Mouse (Mus musculus) CH12.LX (cell line): ENCODE data around the gene Mid1. TPM values are rescaled to one million over a fixed set of nuclear protein-coding genes. Genes with fewer than 3 reads are reported as not detected.

ENCODE experiments used
- DNase-seq: peaks from one replicate; pipeline ENCODE4 v3.0.0-alpha.2; 2013; ENCODE audit errors: extremely low read depth
- H3K27ac ChIP-seq: 2 replicates; pipeline ENCODE4 v1.5.1; 2012; ENCODE audit warnings: low read depth, mild to moderate bottlenecking, control low read depth, moderate library complexity; ENCODE audit not compliant: insufficient read depth
- H3K27me3 ChIP-seq: replicated peaks from 2 replicates; pipeline ENCODE3; 2012; ENCODE audit warnings: inconsistent platforms
- H3K36me3 ChIP-seq, 2 experiments: replicated peaks in 1 of 2; 2 replicates each; pipeline versions ENCODE3 to v1.6.1; 2012; ENCODE audit warnings: inconsistent platforms in 1 of 2, low read length in 1 of 2, mild to moderate bottlenecking in 1 of 2, mixed read lengths in 1 of 2, moderate library complexity in 1 of 2; ENCODE audit not compliant: control insufficient read depth in 1 of 2, insufficient read depth in 1 of 2
- H3K4me1 ChIP-seq, 2 experiments: 2 replicates each; pipeline ENCODE4 v1.6.1; 2012; ENCODE audit warnings: inconsistent platforms in 1 of 2, moderate library complexity in 1 of 2; ENCODE audit not compliant: insufficient read depth in 2 of 2, control insufficient read depth in 1 of 2
- H3K4me2 ChIP-seq: 2 replicates; pipeline ENCODE4 v1.6.1; 2012; ENCODE audit warnings: low read depth, mild to moderate bottlenecking, control low read depth; ENCODE audit not compliant: poor library complexity, insufficient read depth, severe bottlenecking
- H3K4me3 ChIP-seq, 3 experiments: fragments of 150-350 bp in 1 of 3; sonication (generic) in 1 of 3; replicated peaks in 1 of 3; 2 replicates each; pipeline versions ENCODE3 to v1.5.1; 2011 to 2012; ENCODE audit warnings: low read depth in 2 of 3, low read length in 2 of 3, mild to moderate bottlenecking in 2 of 3, moderate library complexity in 2 of 3, control low read depth in 1 of 3, improper control_type of control experiment in 1 of 3, inconsistent platforms in 1 of 3, mixed read lengths in 1 of 3; ENCODE audit not compliant: poor library complexity in 1 of 3
- H3K79me2 ChIP-seq: replicated peaks from 2 replicates; pipeline ENCODE4 v1.6.1; 2012; ENCODE audit warnings: mild to moderate bottlenecking, moderate library complexity; ENCODE audit not compliant: control insufficient read depth, poor library complexity, insufficient read depth, severe bottlenecking; ENCODE audit errors: extremely low read depth
- H3K9ac ChIP-seq: 2 replicates; pipeline ENCODE4 v1.6.1; 2012; ENCODE audit warnings: low read depth, mild to moderate bottlenecking, control low read depth, moderate library complexity; ENCODE audit not compliant: insufficient read depth
- H3K9me3 ChIP-seq: replicated peaks from 2 replicates; pipeline ENCODE3; 2012; ENCODE audit warnings: low read length, inconsistent platforms, mixed read lengths
- CHD2 ChIP-seq: IDR thresholded peaks from 2 replicates; pipeline ENCODE4 v1.6.1; 2011; ENCODE audit warnings: low read length, improper control_type of control experiment
- ETS1 ChIP-seq: conservative IDR thresholded peaks from 2 replicates; pipeline ENCODE4 v1.6.1; 2012; ENCODE audit warnings: low read depth, mild to moderate bottlenecking, inconsistent platforms, low read length, improper control_type of control experiment, moderate library complexity
- GABPA ChIP-seq: IDR thresholded peaks from 2 replicates; pipeline ENCODE4 v1.6.1; 2012; ENCODE audit warnings: low read depth, low read length, improper control_type of control experiment, inconsistent platforms; ENCODE audit not compliant: insufficient replicate concordance
- HCFC1 ChIP-seq: IDR thresholded peaks from 2 replicates; pipeline ENCODE4 v1.6.1; 2012; ENCODE audit warnings: low read depth, mild to moderate bottlenecking, inconsistent platforms, low read length, improper control_type of control experiment
- IRF4 ChIP-seq: IDR thresholded peaks from 2 replicates; pipeline ENCODE4 v1.6.1; 2014; ENCODE audit warnings: low read depth, mild to moderate bottlenecking, inconsistent platforms, low read length, improper control_type of control experiment
- JUND ChIP-seq: conservative IDR thresholded peaks from 2 replicates; pipeline ENCODE4 v1.6.1; 2011; ENCODE audit warnings: low read depth, low read length, improper control_type of control experiment
- KAT2A ChIP-seq: IDR thresholded peaks from 2 replicates; pipeline ENCODE4 v1.6.1; 2012; ENCODE audit warnings: low read length, improper control_type of control experiment, inconsistent platforms; ENCODE audit not compliant: insufficient replicate concordance
- NELFE ChIP-seq: IDR thresholded peaks from 2 replicates; pipeline ENCODE4 v1.6.1; 2011; ENCODE audit warnings: low read depth, low read length, improper control_type of control experiment
- NRF1 ChIP-seq: IDR thresholded peaks from 2 replicates; pipeline ENCODE4 v1.6.1; 2014; ENCODE audit warnings: low read depth, mild to moderate bottlenecking, inconsistent platforms, low read length, improper control_type of control experiment, moderate library complexity
- PAX5 ChIP-seq: IDR thresholded peaks from 2 replicates; pipeline ENCODE4 v1.6.1; 2012; ENCODE audit warnings: low read length, inconsistent platforms, mixed read lengths
- POLR2A ChIP-seq: IDR thresholded peaks from 2 replicates; pipeline ENCODE4 v1.6.1; 2011; ENCODE audit warnings: low read depth, mild to moderate bottlenecking, improper control_type of control experiment, low read length
- POLR2AphosphoS2 ChIP-seq: IDR thresholded peaks from 2 replicates; pipeline ENCODE4 v1.6.1; 2011; ENCODE audit warnings: low read depth, low read length, improper control_type of control experiment
- RAD21 ChIP-seq: IDR thresholded peaks from 2 replicates; pipeline ENCODE4 v1.6.1; 2011; ENCODE audit warnings: low read depth, mild to moderate bottlenecking, low read length, improper control_type of control experiment, moderate library complexity
- RCOR1 ChIP-seq: conservative IDR thresholded peaks from 2 replicates; pipeline ENCODE4 v1.6.1; 2012; ENCODE audit warnings: low read depth, mild to moderate bottlenecking, inconsistent platforms, low read length, improper control_type of control experiment
- SIN3A ChIP-seq: IDR thresholded peaks from 2 replicates; pipeline ENCODE4 v1.6.1; 2012; ENCODE audit warnings: low read length, improper control_type of control experiment, inconsistent platforms
- TBP ChIP-seq: conservative IDR thresholded peaks from 2 replicates; pipeline ENCODE4 v1.6.1; 2011; ENCODE audit warnings: low read depth, low read length, improper control_type of control experiment
- TCF12 ChIP-seq: IDR thresholded peaks from 2 replicates; pipeline ENCODE4 v1.6.1; 2014; ENCODE audit warnings: low read depth, mild to moderate bottlenecking, inconsistent platforms, low read length, improper control_type of control experiment
- ZC3H11A ChIP-seq: IDR thresholded peaks from 2 replicates; pipeline ENCODE4 v1.6.1; 2012; ENCODE audit warnings: low read depth, mild to moderate bottlenecking, inconsistent platforms, low read length, improper control_type of control experiment
- ZMIZ1 ChIP-seq: IDR thresholded peaks from 2 replicates; pipeline ENCODE4 v1.6.1; 2012; ENCODE audit warnings: low read depth, mild to moderate bottlenecking, inconsistent platforms, low read length, improper control_type of control experiment
- ZNF384 ChIP-seq: IDR thresholded peaks from 2 replicates; pipeline ENCODE4 v1.6.1; 2012; ENCODE audit warnings: low read depth, low read length, improper control_type of control experiment, inconsistent platforms
- dilution Hi-C: fragments of 300-500 bp; cut with MboI; formaldehyde crosslinking; loops from 2 replicates; pipeline ENCODE4 v1.14.3; 2020; ENCODE audit warnings: low sequenced_read_pairs; ENCODE audit not compliant: extremely low pct_unique_long_range_greater_than_20kb, extremely low pct_ligation_motif_present
- in situ Hi-C: fragments of 300-500 bp; cut with MboI; formaldehyde crosslinking; loops from 3 replicates; pipeline ENCODE4 v1.14.3; 2019; ENCODE audit warnings: low sequenced_read_pairs, low pct_ligation_motif_present, low pct_unique_long_range_greater_than_20kb, mixed read lengths
- polyA plus RNA-seq: library from polyadenylated mRNA; unstranded; fragments of >175 nt; gene quantifications from 2 replicates; pipeline ENCODE4 v1.2.1, GENCODE M21; 2012; ENCODE audit warnings: low read depth; ENCODE audit not compliant: insufficient read length
- total RNA-seq, 2 experiments: library from RNA; depleted of rRNA; stranded (reverse); fragments of 300-350 nt in 1 of 2; fragments of >200 nt in 1 of 2; gene quantifications; 2 replicates each; pipeline ENCODE4 v1.2.3; 2012 to 2014

Gene Mid1
- total and polyA plus RNA-seq, 3 experiments: 3.3 to 15.0 (median 6.2) TPM

- dilution Hi-C loops: no loop called here
- no peak for DNase-seq
- H3K9ac ChIP-seq: no peak overlapping the region
- no peak for TF ChIP-seq RCOR1
- TF ChIP-seq RAD21: no peak
- no peak for TF ChIP-seq NRF1
- no peak for TF ChIP-seq CHD2
- no peak for TF ChIP-seq HCFC1
- no peak for TF ChIP-seq ZMIZ1
- no peak for TF ChIP-seq NELFE
- TF ChIP-seq ETS1: no peak
- no peak for TF ChIP-seq SIN3A
- no peak for TF ChIP-seq GABPA
- no peak for TF ChIP-seq TBP
- TF ChIP-seq ZNF384: no peak
- no peak for TF ChIP-seq TCF12
- no peak for TF ChIP-seq POLR2A
- TF ChIP-seq ZC3H11A: no peak
- TF ChIP-seq POLR2AphosphoS2: no peak
- no peak for TF ChIP-seq PAX5
- no peaks in the 10 kb centered on the region for H3K36me3 ChIP-seq
- in situ Hi-C loops: no loop called here
- H3K9me3 ChIP-seq: no peaks in the 10 kb centered on the region
- H3K4me1 ChIP-seq: peaks cover 0 to 3% of the 10 kb centered on the region in 2 experiments; a peak in 1 of 4 replicates
- no peak overlapping the region for H3K27ac ChIP-seq
- H3K27me3 ChIP-seq: no peaks in the 10 kb centered on the region
- no peak overlapping the region for H3K4me2 ChIP-seq
- no peak overlapping the region for H3K4me3 ChIP-seq
- H3K79me2 ChIP-seq: no peaks in the 10 kb centered on the region
Observed at GRCm38 (mm10) chrX:169691217-169691616, 6.2 kb downstream of the Mid1 start.

GRCm38 (mm10) chrX:169691675-169692074 lies 6.7 kb downstream of the Mid1 start:
- no peak for DNase-seq
- Histone ChIP-seq H3K4me1 (peaks cover 0 to 3% of the 10 kb centered on the region in 2 experiments; a peak in 1 of 4 replicates), H3K36me3 (no peaks in the 10 kb centered on the region), H3K79me2 (no peaks in the 10 kb centered on the region), H3K27me3 (no peaks in the 10 kb centered on the region), H3K27ac (no peak overlapping the region), H3K9me3 (no peaks in the 10 kb centered on the region), H3K4me3 (no peak overlapping the region), H3K4me2 (no peak overlapping the region), H3K9ac (no peak overlapping the region)
- TF ChIP-seq JUND (no peak), POLR2A (no peak), IRF4 (no peak), KAT2A (no peak)
- in situ Hi-C loops (no loop called here), dilution Hi-C loops (no loop called here)
